Mouse (Mus musculus) lung, postnatal 0 days (tissue): ENCODE measurements around the gene Cyth1. TPM values are rescaled to one million over a fixed set of nuclear protein-coding genes. Genes with fewer than 3 reads are reported as not detected.
A peak's percentile ranks its signal among the peaks of the same experiment; 100 is the strongest.

Experiments
- ATAC-seq: fragments of 200-750 bp; cut with Nextera tagmentation; 2 replicates; pipeline ENCODE4 v1.8.0; 2017; ENCODE audit warnings: moderate library complexity
- DNase-seq: peaks from one replicate; pipeline ENCODE4 v3.0.0-alpha.2; 2016; ENCODE audit warnings: low spot score
- H3K27ac ChIP-seq: fragments of 300-500 bp; sonication (generic); 2 replicates; pipeline ENCODE4 v1.5.1; 2014; ENCODE audit warnings: antibody characterized with exemption, mild to moderate bottlenecking, low read length, mixed read lengths
- H3K27me3 ChIP-seq: fragments of 300-500 bp; sonication (generic); replicated peaks from 2 replicates; pipeline ENCODE4 v1.6.1; 2014; ENCODE audit warnings: low read length, mixed read lengths; ENCODE audit not compliant: insufficient read depth
- H3K36me3 ChIP-seq: fragments of 300-500 bp; sonication (generic); 2 replicates; pipeline ENCODE4 v1.6.1; 2014; ENCODE audit warnings: low read length, mixed read lengths; ENCODE audit not compliant: insufficient read depth
- H3K4me1 ChIP-seq: fragments of 300-500 bp; sonication (generic); 2 replicates; pipeline ENCODE4 v1.6.1; 2014; ENCODE audit warnings: antibody characterized with exemption, low read depth, low read length, mixed read lengths; ENCODE audit not compliant: insufficient read depth
- H3K4me2 ChIP-seq: fragments of 300-500 bp; sonication (generic); replicated peaks from 2 replicates; pipeline ENCODE4 v1.6.1; 2014; ENCODE audit warnings: low read depth, mild to moderate bottlenecking, low read length, moderate library complexity, mixed read lengths
- H3K4me3 ChIP-seq: fragments of 300-500 bp; sonication (generic); 2 replicates; pipeline ENCODE4 v1.5.1; 2014; ENCODE audit warnings: low read depth, low read length
- H3K9ac ChIP-seq: fragments of 300-500 bp; sonication (generic); replicated peaks from 2 replicates; pipeline ENCODE4 v1.6.1; 2014; ENCODE audit warnings: low read depth, mild to moderate bottlenecking
- H3K9me3 ChIP-seq: fragments of 300-500 bp; sonication (generic); 2 replicates; pipeline ENCODE4 v1.6.1; 2016; ENCODE audit warnings: low read length, mixed read lengths
- CTCF ChIP-seq: IDR thresholded peaks from 2 replicates; pipeline ENCODE4 v1.5.1; 2016; ENCODE audit warnings: antibody characterized with exemption, mild to moderate bottlenecking
- EP300 ChIP-seq: IDR thresholded peaks from 2 replicates; pipeline ENCODE4 v1.6.1; 2016; ENCODE audit warnings: antibody characterized with exemption, mild to moderate bottlenecking, control low read depth
- WGBS: fragments of 180-500 bp; shearing (Covaris S2); extraction: QIAGEN DNeasy Blood & Tissue Kit; methylation state at CpG from one replicate; pipeline ENCODE4 v1.1.7; 2014; 5-methylcytosine and 5-hydroxymethylcytosine counted together
- polyA plus RNA-seq: library from polyadenylated mRNA; unstranded; fragments of >200 nt; fragmentation: Nextera tagmentation; extraction: Ambion mirVana; gene quantifications from 2 replicates; pipeline ENCODE4 v1.2.1, GENCODE M21; 2015

Gene Cyth1
- polyA plus RNA-seq, 1 experiment from 2014 or later = 19.5 TPM

DNA sequence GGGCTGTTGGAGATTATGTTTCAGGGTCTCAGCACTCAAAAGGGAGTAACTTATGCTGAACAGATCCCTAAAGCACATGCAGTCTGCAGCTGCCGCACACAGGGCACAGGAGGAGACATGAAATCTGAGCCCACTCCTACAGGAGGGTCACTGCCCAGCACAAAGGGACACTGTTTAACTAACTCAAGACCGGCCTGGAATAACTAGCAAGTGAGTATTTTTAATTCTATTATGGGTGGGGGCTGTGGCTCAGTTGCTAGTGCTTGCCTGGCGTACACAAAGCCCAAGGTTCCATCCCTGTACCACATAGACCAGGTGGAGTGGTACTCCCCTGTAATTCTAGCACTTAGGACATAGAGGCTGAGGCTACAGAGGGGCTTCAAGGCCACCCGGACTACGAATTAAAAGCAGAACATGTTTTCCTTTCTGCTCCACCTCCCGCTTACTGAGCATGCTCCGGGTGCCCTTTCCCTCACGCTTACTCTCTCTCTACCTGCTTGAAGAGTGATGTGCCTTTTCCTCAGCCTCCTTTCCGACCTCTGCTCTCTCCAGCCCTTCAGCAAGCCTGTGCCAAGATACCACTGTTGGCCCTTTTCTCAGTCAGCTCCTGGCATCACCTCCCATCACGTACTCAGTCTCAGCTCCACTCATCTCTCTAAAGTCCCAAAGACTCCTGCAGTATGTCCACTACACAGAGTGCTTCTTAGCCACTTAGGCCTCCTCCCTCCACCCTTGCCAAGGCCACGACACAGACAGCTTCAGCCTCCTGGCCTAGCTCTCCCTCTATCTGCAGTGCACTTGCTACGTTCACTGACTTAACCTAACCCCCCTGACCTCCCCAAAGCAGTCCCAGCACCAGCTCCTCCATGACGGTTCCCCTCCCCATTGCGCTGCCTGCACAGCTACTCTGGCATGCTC is 8.9 kb downstream of the Cyth1 start:
- H3K4me1 ChIP-seq = peaks cover 23% of the 10 kb centered on the region; the same call in 1 of the 2 replicates

DNA sequence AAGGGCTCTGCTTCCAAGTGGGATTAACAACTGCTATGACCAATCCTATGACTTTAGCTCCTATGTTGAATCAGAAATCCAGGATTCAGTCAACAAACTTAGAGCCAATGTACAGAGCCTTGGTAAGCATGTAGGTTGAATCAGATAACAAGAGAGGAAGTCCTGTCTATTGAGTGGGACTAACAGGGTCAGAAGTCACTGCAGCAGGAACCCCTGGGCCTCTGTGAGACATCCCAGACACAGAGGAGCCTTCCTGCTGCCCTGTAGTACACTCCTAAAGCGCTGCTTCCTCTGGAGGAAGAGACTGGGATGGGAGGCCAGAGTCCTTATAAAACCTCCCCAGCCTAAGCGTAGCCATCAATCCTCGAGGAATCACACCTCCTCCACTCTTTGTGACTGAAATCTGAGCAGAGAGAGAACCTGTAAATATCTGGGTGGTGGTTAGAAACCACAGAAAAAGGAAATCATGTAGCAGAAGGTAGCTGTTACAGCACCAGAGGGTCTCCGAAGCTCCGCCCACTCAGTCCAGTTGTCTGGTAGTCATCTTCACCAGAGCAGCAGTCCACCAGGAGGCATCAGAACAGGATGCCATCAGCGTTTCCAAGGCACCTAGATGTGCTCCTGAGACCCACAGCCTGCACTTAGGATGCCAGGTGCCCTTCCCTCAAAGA is 11.7 kb downstream of the Cyth1 start:
- peaks cover 30% of the 10 kb centered on the region; the same call in 1 of the 2 replicates for H3K4me1 ChIP-seq
- no peak overlapping the region for H3K4me3 ChIP-seq
- H3K4me2 ChIP-seq = no peak overlapping the region
- TF ChIP-seq CTCF (peak; percentile 31), EP300 (peak; percentile 57)
- DNase-seq (peak; percentile 57), ATAC-seq (peak; percentile 82)
- H3K27ac ChIP-seq = peak overlapping the region; percentile 54; the same call in 1 of the 2 replicates
- no peaks in the 10 kb centered on the region for H3K9me3 ChIP-seq
- no peaks in the 10 kb centered on the region for H3K27me3 ChIP-seq
- H3K9ac ChIP-seq = no peak overlapping the region
- 58% methylated on average over 6 of the region's 6 CpGs for WGBS
- no peaks in the 10 kb centered on the region for H3K36me3 ChIP-seq

More for the DNA sequence above, 8.9 kb downstream of the Cyth1 start:
- Histone ChIP-seq H3K4me3 (no peak overlapping the region), H3K27me3 (no peaks in the 10 kb centered on the region), H3K36me3 (no peaks in the 10 kb centered on the region), H3K27ac (no peak overlapping the region), H3K4me2 (no peak overlapping the region), H3K9ac (no peak overlapping the region), H3K9me3 (no peaks in the 10 kb centered on the region)
- TF ChIP-seq CTCF = no peak
- no peak for TF ChIP-seq EP300
- WGBS = 42% methylated on average over 14 of the region's 14 CpGs
- DNase-seq = no peak
- ATAC-seq = no peak

DNA sequence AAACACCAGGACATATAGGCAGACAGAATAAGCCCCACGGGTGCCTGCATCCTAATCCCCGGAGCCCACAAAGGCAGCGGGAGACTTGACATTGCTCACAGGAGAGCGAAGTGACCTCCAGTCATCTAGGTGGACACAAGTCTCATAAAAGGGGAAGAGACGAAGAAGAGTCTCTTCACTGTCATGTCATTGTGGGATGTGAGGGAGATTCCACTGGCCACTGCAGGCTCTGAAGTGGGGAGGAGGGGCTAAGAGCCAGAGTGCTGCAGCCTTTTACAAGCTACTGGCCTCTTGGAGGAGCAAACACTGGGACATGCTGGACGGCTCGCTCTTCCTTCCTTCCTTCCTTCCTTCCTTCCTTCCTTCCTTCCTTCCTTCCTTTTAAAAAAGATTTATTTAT is 13.5 kb downstream of the Cyth1 start:
- ATAC-seq = no peak
- no peaks in the 10 kb centered on the region for H3K36me3 ChIP-seq
- no peaks in the 10 kb centered on the region for H3K9me3 ChIP-seq
- no peak overlapping the region for H3K9ac ChIP-seq
- H3K4me3 ChIP-seq = no peak overlapping the region
- no peaks in the 10 kb centered on the region for H3K27me3 ChIP-seq
- DNase-seq = no peak
- no peak overlapping the region for H3K4me2 ChIP-seq
- H3K27ac ChIP-seq = peak overlapping the region; percentile 68
- H3K4me1 ChIP-seq = peaks cover 24% of the 10 kb centered on the region; the same call in 1 of the 2 replicates
- no peak for TF ChIP-seq CTCF
- WGBS = 59% methylated on average over 7 of the region's 7 CpGs

DNA sequence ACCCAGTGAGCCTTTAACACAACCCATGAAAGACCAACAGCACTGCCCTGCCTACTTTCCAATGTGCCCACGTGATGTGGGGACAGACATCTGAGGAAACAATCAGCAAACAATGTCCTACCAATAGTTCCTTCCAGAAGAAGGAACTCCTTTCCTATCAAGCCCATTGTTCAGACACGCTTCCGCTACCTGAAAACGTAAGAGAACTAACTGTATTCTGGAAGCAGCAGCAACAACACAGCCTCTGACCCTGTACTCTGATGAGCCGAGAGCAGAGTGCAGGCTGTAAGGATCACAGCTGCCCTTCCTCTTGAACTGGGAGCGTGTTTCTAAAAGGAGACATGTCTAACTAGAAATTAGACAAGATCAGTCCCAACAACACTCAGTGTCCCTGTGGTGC is 13.9 kb downstream of the Cyth1 start:
- Histone ChIP-seq H3K9me3 (no peaks in the 10 kb centered on the region), H3K4me2 (no peak overlapping the region), H3K9ac (no peak overlapping the region), H3K27me3 (no peaks in the 10 kb centered on the region), H3K27ac (peak overlapping the region; percentile 68), H3K36me3 (no peaks in the 10 kb centered on the region), H3K4me1 (peaks cover 21% of the 10 kb centered on the region; the same call in 1 of the 2 replicates), H3K4me3 (no peak overlapping the region)
- ATAC-seq (peak; percentile 68), DNase-seq (peak; percentile 50)
- WGBS = 47% methylated on average over 6 of the region's 6 CpGs
- TF ChIP-seq CTCF = no peak
- TF ChIP-seq EP300 = peak; percentile 88

DNA sequence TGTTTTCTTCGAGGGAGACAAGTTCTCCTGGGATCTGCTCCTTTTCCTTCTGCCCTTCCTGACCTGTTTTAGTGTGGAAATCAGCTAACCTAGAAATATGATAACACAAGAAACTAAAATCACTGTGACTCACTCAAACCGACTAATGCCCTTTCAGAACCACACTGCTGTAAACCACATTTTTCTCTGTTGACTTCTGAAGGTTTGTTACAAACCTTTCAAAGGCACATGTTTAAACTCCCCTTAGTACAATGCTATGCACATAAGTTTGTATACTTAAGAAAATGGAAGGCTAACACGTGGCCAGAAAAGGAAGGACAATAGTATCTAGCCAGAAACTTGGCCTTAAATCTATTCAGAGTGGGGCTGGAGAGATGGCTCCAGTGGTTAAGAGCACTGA is 14.5 kb downstream of the Cyth1 start:
- H3K4me2 ChIP-seq = no peak overlapping the region
- no peak overlapping the region for H3K9ac ChIP-seq
- H3K4me1 ChIP-seq = peaks cover 17% of the 10 kb centered on the region; the same call in 1 of the 2 replicates
- no peaks in the 10 kb centered on the region for H3K27me3 ChIP-seq
- H3K36me3 ChIP-seq = no peaks in the 10 kb centered on the region
- no peak for ATAC-seq
- no peak overlapping the region for H3K27ac ChIP-seq
- H3K4me3 ChIP-seq = no peak overlapping the region
- H3K9me3 ChIP-seq = no peaks in the 10 kb centered on the region
- WGBS = 40% methylated on average over 3 of the region's 3 CpGs
- DNase-seq = no peak
- TF ChIP-seq EP300 = no peak

DNA sequence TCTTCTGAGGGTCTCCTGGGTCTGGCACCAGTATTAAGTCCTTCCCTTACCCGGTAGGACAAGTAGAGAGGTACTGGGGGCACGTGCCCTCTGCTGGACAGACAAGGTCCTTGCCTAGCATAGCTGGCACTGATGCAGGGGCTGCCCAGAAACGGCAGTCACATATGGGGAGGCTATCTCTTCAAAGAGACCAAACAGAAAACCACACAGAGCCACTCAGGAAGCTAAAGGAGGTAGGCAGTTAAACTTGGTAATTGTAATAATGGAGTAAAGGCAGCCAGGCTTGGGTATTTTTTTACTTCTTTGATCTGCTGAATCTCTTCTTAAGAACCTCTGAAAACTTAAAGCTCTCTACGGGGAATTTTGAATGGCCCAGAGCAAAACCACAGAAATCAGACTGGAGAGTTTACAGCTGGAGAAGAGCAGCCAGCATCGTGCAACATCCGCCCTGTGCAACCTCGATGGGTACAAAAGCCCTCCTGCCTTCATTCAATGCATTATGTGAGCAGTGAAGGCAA is 16.0 kb downstream of the Cyth1 start:
- ATAC-seq = peak; percentile 36; the same call in 1 of the 2 replicates
- Histone ChIP-seq H3K9me3 (no peaks in the 10 kb centered on the region), H3K27ac (no peak overlapping the region), H3K9ac (no peak overlapping the region), H3K27me3 (no peaks in the 10 kb centered on the region), H3K36me3 (no peaks in the 10 kb centered on the region), H3K4me1 (peaks cover 12% of the 10 kb centered on the region; the same call in 1 of the 2 replicates), H3K4me3 (no peak overlapping the region), H3K4me2 (no peak overlapping the region)
- TF ChIP-seq EP300 = no peak
- TF ChIP-seq CTCF = peak; percentile 73
- DNase-seq = peak; percentile 61
- 37% methylated on average over 7 of the region's 7 CpGs for WGBS
